In the genomic region with DNA sequence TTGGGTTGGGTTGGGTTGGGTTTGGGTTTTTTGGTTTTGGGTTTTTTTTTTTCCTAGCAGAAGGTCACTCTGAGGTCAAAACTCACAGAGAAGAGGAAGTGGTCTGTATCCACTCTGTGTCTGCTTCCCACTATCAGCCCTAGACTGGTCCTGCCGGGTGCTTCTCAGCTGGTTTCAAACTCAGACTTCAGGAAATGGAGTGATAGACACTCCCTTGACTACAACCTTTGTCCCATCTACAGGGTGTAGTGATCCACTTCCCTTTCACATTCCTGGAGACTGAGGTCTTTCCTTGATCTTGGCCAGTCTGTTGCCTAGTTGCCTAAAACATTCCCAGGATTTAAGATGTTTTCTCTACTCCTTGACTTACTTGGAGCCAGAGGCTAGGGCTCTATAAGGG, we compare ENCODE assay signal across 13 mouse cellular contexts.
DNase-seq lines count a peak whose midpoint lies in the region; ATAC-seq and TF ChIP-seq lines count a peak whose summit lies in the region.
"Had no signal": no experiment of that assay in that cellular context is flagged by ENCODE, and none has a peak within 500 bp of the region (broad histone marks: within the 10 kb centered on the region; RNA-seq: fewer than 3 reads in every experiment).

No protein-coding gene starts in this region.

- H3K4me3 ChIP-seq in liver, adult 2 months (ENCODE audit: insufficient read depth, low read depth, low read length): no peak overlapping the region
- no peak overlapping the region for H3K4me3 ChIP-seq in liver, embryonic 11.5 days (ENCODE audit: low read depth, low read length)
- no peak overlapping the region for H3K4me3 ChIP-seq in heart, embryonic 15.5 days
- H3K4me3 ChIP-seq: embryonic facial prominence, embryonic 13.5 days; forebrain, embryonic 15.5 days had no signal

- H3K79me2 ChIP-seq in liver, adult 2 months (ENCODE audit: control insufficient read depth, insufficient read depth, low read length): no peaks in the 10 kb centered on the region

- WGBS in liver, adult 2 months: 52% methylated on average over 1 of the region's 1 CpGs
- WGBS in liver, embryonic 11.5 days: 24% methylated on average over 1 of the region's 1 CpGs
- WGBS in heart, embryonic 15.5 days: 45% methylated on average over 1 of the region's 1 CpGs

- H3K9me3 ChIP-seq in liver, embryonic 11.5 days (ENCODE audit: control insufficient read depth, low read length): no peaks in the 10 kb centered on the region
- no peaks in the 10 kb centered on the region for H3K9me3 ChIP-seq in heart, embryonic 15.5 days (replicated peaks)
- H3K9me3 ChIP-seq: embryonic facial prominence, embryonic 13.5 days; forebrain, embryonic 15.5 days had no signal

- H3K27me3 ChIP-seq in liver, adult 2 months (ENCODE audit: control insufficient read depth, insufficient read depth, low read length): no peaks in the 10 kb centered on the region
- no peaks in the 10 kb centered on the region for H3K27me3 ChIP-seq in liver, embryonic 11.5 days (replicated peaks; ENCODE audit: control insufficient read depth, insufficient read depth, low read length)
- no peaks in the 10 kb centered on the region for H3K27me3 ChIP-seq in heart, embryonic 15.5 days
- H3K27me3 ChIP-seq: embryonic facial prominence, embryonic 13.5 days; forebrain, embryonic 15.5 days had no signal

- TF ChIP-seq CTCF in liver, adult 2 months (IDR thresholded peaks at IDR 0.05; ENCODE audit: low read depth, low read length): no peak

- H3K27ac ChIP-seq in liver, adult 2 months (replicated peaks; ENCODE audit: insufficient read depth, low read depth, low read length): peak overlapping the region; percentile 52
- H3K27ac ChIP-seq in liver, embryonic 11.5 days (ENCODE audit: low read depth, low read length): no peak overlapping the region
- H3K27ac ChIP-seq in heart, embryonic 15.5 days: peak overlapping the region; percentile 77; the same call in 1 of the 2 replicates
- H3K27ac ChIP-seq: embryonic facial prominence, embryonic 13.5 days; forebrain, embryonic 15.5 days; hindbrain, embryonic 14.5 days had no signal

- H3K4me1 ChIP-seq in liver, adult 2 months (ENCODE audit: control insufficient read depth, insufficient read depth, low read length): 0 out of 2 replicates have a peak, but pooled peaks cover 2% of the 10 kb centered on the region
- H3K4me1 ChIP-seq in liver, embryonic 11.5 days (replicated peaks; ENCODE audit: control insufficient read depth, insufficient read depth, low read length): no peaks in the 10 kb centered on the region; the same call in 1 of the 2 replicates
- peaks cover 37% of the 10 kb centered on the region for H3K4me1 ChIP-seq in heart, embryonic 15.5 days (replicated peaks)

- TF ChIP-seq POLR2A in liver, adult 2 months (IDR thresholded peaks at IDR 0.05; ENCODE audit: extremely low read depth, insufficient read depth, low read length): no peak

- no peak overlapping the region for H3K9ac ChIP-seq in liver, adult 2 months (ENCODE audit: low read depth, low read length)
- no peak overlapping the region for H3K9ac ChIP-seq in liver, embryonic 11.5 days (ENCODE audit: low read depth, low read length)
- no peak overlapping the region for H3K9ac ChIP-seq in heart, embryonic 15.5 days
- H3K9ac ChIP-seq: embryonic facial prominence, embryonic 13.5 days; forebrain, embryonic 15.5 days; hindbrain, embryonic 14.5 days had no signal

- H3K36me3 ChIP-seq in liver, adult 2 months (ENCODE audit: control insufficient read depth, insufficient read depth, low read length): no peaks in the 10 kb centered on the region
- no peaks in the 10 kb centered on the region for H3K36me3 ChIP-seq in liver, embryonic 11.5 days (ENCODE audit: control insufficient read depth, insufficient read depth, low read length)
- H3K36me3 ChIP-seq in heart, embryonic 15.5 days: peaks cover 7% of the 10 kb centered on the region; the same call in 1 of the 2 replicates
- H3K36me3 ChIP-seq: embryonic facial prominence, embryonic 13.5 days had no signal

- no peak for ATAC-seq in liver, embryonic 11.5 days (replicated peaks; ENCODE audit: low FRiP score)
- ATAC-seq in heart, embryonic 15.5 days (replicated peaks; ENCODE audit: insufficient number of reproducible peaks, insufficient read depth, low FRiP score, low read depth): no peak; the same call in 1 of the 2 replicates
- ATAC-seq: forebrain, embryonic 15.5 days had no signal

- intact Hi-C loops in gastrocnemius, postnatal 36 days (cut with DNase I): no loop called here

- H3K4me2 ChIP-seq in liver, embryonic 11.5 days: no peak overlapping the region
- H3K4me2 ChIP-seq in heart, embryonic 15.5 days: no peak overlapping the region
- H3K4me2 ChIP-seq: embryonic facial prominence, embryonic 13.5 days; forebrain, embryonic 15.5 days; hindbrain, embryonic 14.5 days had no signal

- DNase-seq in adrenal gland, adult 2 months: peak; percentile 15
- DNase-seq in adrenal gland, postnatal 10 days: no peak
- peak; percentile 26 for DNase-seq in liver, adult 2 months (ENCODE audit: extremely low read depth, low read depth, low spot score)
- no peak for DNase-seq in liver, embryonic 11.5 days (ENCODE audit: low spot score)
- DNase-seq in monocyte, adult 2 months (ENCODE audit: low read depth in 1 of 2, low spot score in 2 of 2): peak; percentile 4 to 14
- DNase-seq in spleen, postnatal 4 days (ENCODE audit: low spot score in 2 of 2): no peak
- no peak for DNase-seq in gastrocnemius, postnatal 36 days
- DNase-seq: adrenal gland, postnatal 14 days; cerebellum, adult 11 months had no signal

Comparison
In these comparisons a context has a peak if more than half of its experiments do, and no peak if none do; other contexts are left out.
1. DNase-seq: peak in adrenal gland, adult 2 months (single experiment), liver, adult 2 months (single experiment) and monocyte, adult 2 months (2 of 2); none in adrenal gland, postnatal 10 days (single experiment), liver, embryonic 11.5 days (single experiment), spleen, postnatal 4 days (0 of 2) and gastrocnemius, postnatal 36 days (0 of 2).